Mouse (Mus musculus): ENCODE measurements around the gene Cck. TPM values are rescaled to one million over a fixed set of nuclear protein-coding genes. Genes with fewer than 3 reads are reported as not detected.
A peak's percentile ranks its signal among the peaks of the same experiment; 100 is the strongest.
"Not testable (repeated sequence)": the region's sequence is repeated elsewhere in the genome, so short reads cannot be mapped to it uniquely, and the experiment has no call there.

The Cck gene
- total RNA-seq, 2 experiments from 2014 or later = 625 to 626 TPM

GRCm38 (mm10) chr9:121475488-121476452 lies 19.7 kb downstream of the Cck start:
- intact Hi-C loops (cut with DNase I) = loop anchor here (5.0 kb wide), 1 partner anchor 202 kb away; no protein-coding TSS in a partner anchor
- DNase-seq (ENCODE audit: low spot score in 2 of 2) = no peak

- DNase-seq (ENCODE audit: low spot score in 2 of 2) = no peak
- intact Hi-C loops (cut with DNase I) = loop anchor here (5.0 kb wide), 1 partner anchor 203 kb away; no protein-coding TSS in a partner anchor
Measured at GRCm38 (mm10) chr9:121474771-121475170, 20.7 kb downstream of the Cck start.

- intact Hi-C loops (cut with DNase I) = loop anchor here (5.0 kb wide), 1 partner anchor 222 kb away; no protein-coding TSS in a partner anchor
Measured at GRCm38 (mm10) chr9:121469711-121470110, 25.8 kb downstream of the Cck start.

GRCm38 (mm10) chr9:121467460-121467859 lies 28.0 kb downstream of the Cck start:
- DNase-seq (ENCODE audit: low spot score in 2 of 2) = no peak
- intact Hi-C loops (cut with DNase I) = loop anchor here (5.0 kb wide), 1 partner anchor 220 kb away; no protein-coding TSS in a partner anchor

More at GRCm38 (mm10) chr9:121469711-121470110, 25.8 kb downstream of the Cck start:
- DNase-seq (ENCODE audit: low spot score in 2 of 2) = no peak

- no peak for DNase-seq (ENCODE audit: low spot score in 2 of 2)
- intact Hi-C loops (cut with DNase I) = no loop called here
Measured at GRCm38 (mm10) chr9:121460527-121460926, 35.0 kb downstream of the Cck start.

- DNase-seq (ENCODE audit: low spot score in 2 of 2) = no peak
- intact Hi-C loops (cut with DNase I) = no loop called here
Measured at GRCm38 (mm10) chr9:121459950-121460349, 35.5 kb downstream of the Cck start.

- intact Hi-C loops (cut with DNase I) = no loop called here
- DNase-seq (ENCODE audit: low spot score in 2 of 2) = peak; percentile 40 to 50
Measured at GRCm38 (mm10) chr9:121458466-121458865, 37.0 kb downstream of the Cck start.

- intact Hi-C loops (cut with DNase I) = no loop called here
- no peak for DNase-seq (ENCODE audit: low spot score in 2 of 2)
Measured at GRCm38 (mm10) chr9:121456739-121457515, 38.6 kb downstream of the Cck start.

GRCm38 (mm10) chr9:121454891-121455290 lies 40.6 kb downstream of the Cck start:
- no peak for DNase-seq (ENCODE audit: low spot score in 2 of 2)
- intact Hi-C loops (cut with DNase I) = no loop called here

- peak; percentile 57 to 63 for DNase-seq (ENCODE audit: low spot score in 2 of 2)
- intact Hi-C loops (cut with DNase I) = not testable (repeated sequence)
Measured at GRCm38 (mm10) chr9:121452342-121452942, 43.1 kb downstream of the Cck start.

GRCm38 (mm10) chr9:121446431-121446831 lies 49.1 kb downstream of the Cck start:
- intact Hi-C loops (cut with DNase I) = loop anchor here (2.0 kb wide), 1 partner anchor 54 kb away; no protein-coding TSS in a partner anchor

GRCm38 (mm10) chr9:121445364-121445763 lies 50.1 kb downstream of the Cck start:
- intact Hi-C loops (cut with DNase I) = no loop called here

More at GRCm38 (mm10) chr9:121446431-121446831, 49.1 kb downstream of the Cck start:
- peak; percentile 49 to 59 for DNase-seq (ENCODE audit: low spot score in 2 of 2)

GRCm38 (mm10) chr9:121444367-121444707 lies 51.2 kb downstream of the Cck start:
- intact Hi-C loops (cut with DNase I) = no loop called here
- no peak for DNase-seq (ENCODE audit: low spot score in 2 of 2)

More at GRCm38 (mm10) chr9:121445364-121445763, 50.1 kb downstream of the Cck start:
- DNase-seq (ENCODE audit: low spot score in 2 of 2) = peak in 1 of 2 experiments; percentile 41

- no peak for DNase-seq (ENCODE audit: low spot score in 2 of 2)
- intact Hi-C loops (cut with DNase I) = no loop called here
Measured at GRCm38 (mm10) chr9:121443696-121444366, 51.7 kb downstream of the Cck start.

GRCm38 (mm10) chr9:121442145-121442544 lies 53.3 kb downstream of the Cck start:
- DNase-seq (ENCODE audit: low spot score in 2 of 2) = no peak
- intact Hi-C loops (cut with DNase I) = no loop called here
